Mouse (Mus musculus) frontal cortex, adult 2 months (tissue): ENCODE data around the gene Vmn1r43. TPM values are rescaled to one million over a fixed set of nuclear protein-coding genes. Genes with fewer than 3 reads are reported as not detected.
A peak's percentile ranks its signal among the peaks of the same experiment; 100 is the strongest.
"Not testable (repeated sequence)": the region's sequence is repeated elsewhere in the genome, so short reads cannot be mapped to it uniquely, and the experiment has no call there.

ENCODE experiments used
- DNase-seq, 2 experiments: peaks; one replicate each; pipeline ENCODE4 v3.0.0; 2022; ENCODE audit warnings: low spot score in 1 of 2; ENCODE audit errors: extremely low spot score in 1 of 2
- polyA plus RNA-seq: library from polyadenylated mRNA; depleted of rRNA; stranded (reverse); fragments of >200 nt; gene quantifications from 2 replicates; pipeline ENCODE4 v1.2.3, GENCODE M21; 2012; rRNA removed

Vmn1r43 gene
- polyA plus RNA-seq: not detected in 2 replicates

GRCm38 (mm10) chr6:89876313-89876712 is at the start of gene Vmn1r43, which contains the start of gene Vmn1r42:
TSS of gene Vmn1r43 (minus strand) at chr6:89876413.
TSS of gene Vmn1r42 (minus strand) at chr6:89876413.
- not testable (repeated sequence) for DNase-seq

GRCm38 (mm10) chr6:89883812-89884211 is 7.6 kb upstream of the Vmn1r43 start:
- peak in 1 of 2 experiments; percentile 12 for DNase-seq

GRCm38 (mm10) chr6:89883360-89883759 is 7.1 kb upstream of the Vmn1r43 start, which contains the start of gene Vmn1r44:
TSS of gene Vmn1r44 (plus strand) at chr6:89883660.
- DNase-seq: no peak

- no peak for DNase-seq
Measured at GRCm38 (mm10) chr6:89880867-89881266, 4.7 kb upstream of the Vmn1r43 start.

GRCm38 (mm10) chr6:89876963-89877362 is 750 bp upstream of the Vmn1r43 start:
- DNase-seq: no peak

GRCm38 (mm10) chr6:89867976-89868375 is 8.2 kb downstream of the Vmn1r43 start:
- DNase-seq: no peak

GRCm38 (mm10) chr6:89867276-89867675 is 8.9 kb downstream of the Vmn1r43 start:
- DNase-seq: no peak

GRCm38 (mm10) chr6:89863792-89864191 is 12.4 kb downstream of the Vmn1r43 start:
- DNase-seq: no peak

- DNase-seq: no peak
Measured at GRCm38 (mm10) chr6:89859839-89860238, 16.4 kb downstream of the Vmn1r43 start.

- DNase-seq: no peak
Measured at GRCm38 (mm10) chr6:89857552-89857951, 18.7 kb downstream of the Vmn1r43 start.

Other genes with a start within 250 kb of the Vmn1r43 start
- gene Txnrd3, start 232.4 kb downstream of the Vmn1r43 start, polyA plus RNA-seq: 7.9 and 8.0 TPM in 2 replicates
- gene Vmn1r40, start 168.9 kb downstream of the Vmn1r43 start, polyA plus RNA-seq: not detected in 2 replicates
- not detected in 2 replicates for gene Vmn1r41, start 135.6 kb downstream of the Vmn1r43 start, polyA plus RNA-seq
- gene Vmn1r42, start within 50 bp of the Vmn1r43 start, polyA plus RNA-seq: not detected in 2 replicates
- not detected in 2 replicates for gene Vmn1r44, start 7.2 kb upstream of the Vmn1r43 start, polyA plus RNA-seq
- not detected in 2 replicates for gene Vmn1r45, start 64.2 kb upstream of the Vmn1r43 start, polyA plus RNA-seq
- gene Vmn1r46, start 92.9 kb upstream of the Vmn1r43 start, polyA plus RNA-seq: not detected in 2 replicates
- not detected in 2 replicates for gene Vmn1r47, start 139.7 kb upstream of the Vmn1r43 start, polyA plus RNA-seq
- not detected in 2 replicates for gene Vmn1r48, start 160.4 kb upstream of the Vmn1r43 start, polyA plus RNA-seq
- not detected in 2 replicates for gene Vmn1r49, start 202.1 kb upstream of the Vmn1r43 start, polyA plus RNA-seq
- not detected in 2 replicates for gene Vmn1r50, start 225.0 kb upstream of the Vmn1r43 start, polyA plus RNA-seq
- gene Vmn1r51, start 246.2 kb upstream of the Vmn1r43 start, polyA plus RNA-seq: not detected in 2 replicates